Mouse (Mus musculus): Measurements from ENCODE around the gene Htra1. TPM values are rescaled to one million over a fixed set of nuclear protein-coding genes. Genes with fewer than 3 reads are reported as not detected.

Gene Htra1
- total and polyA plus RNA-seq, 3 experiments = not detected

DNA sequence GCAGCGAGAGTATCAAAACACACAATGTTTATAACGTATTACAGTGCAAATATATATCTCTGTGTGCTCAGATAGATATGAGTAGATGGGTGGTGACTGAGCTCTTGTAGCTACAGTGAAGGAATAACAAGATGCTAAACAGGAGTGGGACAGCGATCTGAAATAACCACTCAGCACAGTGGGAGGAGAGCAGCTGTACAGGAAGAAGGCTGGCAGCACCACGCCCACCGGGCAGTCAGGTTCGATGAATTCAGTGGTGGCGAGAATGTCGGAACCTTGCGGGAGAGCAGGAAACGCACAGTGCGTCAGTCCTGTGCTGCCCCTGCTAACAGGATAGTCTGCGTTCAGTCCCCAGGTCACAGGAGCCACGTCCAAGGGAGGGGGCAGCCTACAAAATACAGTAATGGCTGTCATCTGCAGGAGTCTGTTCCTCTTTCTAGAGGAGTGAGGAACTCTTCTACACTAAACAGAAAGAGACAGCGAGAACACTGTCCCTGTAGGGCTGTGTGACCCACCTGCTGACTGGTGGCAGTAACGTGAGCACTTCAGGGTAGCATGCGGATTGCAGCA, 32.3 kb upstream of the Htra1 start (continued):
- TF ChIP-seq JUND (IDR thresholded peaks at IDR 0.05; ENCODE audit: low read depth, low read length) = no peak
- TF ChIP-seq RAD21 (IDR thresholded peaks at IDR 0.05; ENCODE audit: low read depth, low read length) = no peak
- peak; percentile 64 for TF ChIP-seq HCFC1 (IDR thresholded peaks at IDR 0.05; ENCODE audit: low read depth, low read length)

DNA sequence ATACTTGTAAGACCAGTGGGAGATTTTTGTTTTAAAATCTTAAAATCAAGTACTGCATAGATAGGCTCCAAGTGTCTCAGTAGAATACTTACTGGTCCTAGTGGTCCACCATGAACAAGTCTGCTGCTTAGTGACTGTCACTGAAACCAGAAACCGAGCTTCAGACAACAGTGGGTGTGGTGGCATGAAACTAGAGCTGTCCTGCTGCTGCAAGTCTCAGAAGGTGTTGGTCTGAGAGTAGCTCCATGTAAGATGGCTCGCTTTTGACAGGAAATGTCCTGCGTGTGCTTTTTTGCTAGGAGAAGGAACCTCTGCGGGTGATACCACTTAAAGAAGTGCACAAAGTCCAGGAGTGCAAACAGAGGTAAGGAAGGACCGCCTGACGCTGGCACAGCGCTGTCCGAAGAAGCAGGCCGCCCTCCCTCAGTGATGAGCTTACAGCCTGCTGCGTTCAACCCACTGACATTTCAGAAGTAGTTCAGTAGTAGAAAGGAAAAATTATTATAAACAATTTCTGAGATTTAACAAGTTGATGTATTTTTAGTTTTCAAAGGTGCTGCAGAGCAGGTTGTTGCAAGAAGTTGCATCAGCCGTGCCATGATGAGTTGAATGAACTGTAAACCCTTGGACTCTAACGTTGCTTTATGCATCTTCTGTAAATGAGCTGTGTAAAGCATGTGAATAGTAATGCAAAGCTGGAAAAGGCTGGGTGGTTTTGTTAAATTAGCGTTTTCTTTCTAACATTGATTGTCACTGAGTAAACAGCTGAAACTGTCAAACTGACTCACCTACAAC, 31.1 kb upstream of the Htra1 start:
- H3K9me3 ChIP-seq (replicated peaks; ENCODE audit: insufficient read depth, low read length) = no peaks in the 10 kb centered on the region
- H3K4me1 ChIP-seq (ENCODE audit: control insufficient read depth in 1 of 2, insufficient read depth in 2 of 2, low read length in 2 of 2) = peaks cover 22 to 24% of the 10 kb centered on the region in 2 experiments
- DNase-seq (ENCODE audit: low read depth, low spot score) = peak; percentile 82
- peak overlapping the region; percentile 92 for H3K27ac ChIP-seq (ENCODE audit: control insufficient read depth, low read depth, low read length)
- peak overlapping the region; percentile 71 for H3K4me3 ChIP-seq (ENCODE audit: control insufficient read depth in 1 of 2, insufficient read depth in 1 of 2, low read depth in 2 of 2, low read length in 2 of 2)
- peaks cover 6 to 29% of the 10 kb centered on the region in 2 experiments for H3K36me3 ChIP-seq (ENCODE audit: control insufficient read depth in 1 of 2, insufficient read depth in 2 of 2, low read length in 2 of 2)
- H3K79me2 ChIP-seq (ENCODE audit: control insufficient read depth, insufficient read depth, low read length, poor library complexity) = peaks cover 6% of the 10 kb centered on the region
- H3K27me3 ChIP-seq (ENCODE audit: control insufficient read depth in 1 of 2, insufficient read depth in 2 of 2, low read length in 2 of 2) = no peaks in the 10 kb centered on the region
- H3K9ac ChIP-seq (ENCODE audit: control insufficient read depth, low read depth, low read length, poor library complexity, severe bottlenecking) = peak overlapping the region; percentile 76
- TF ChIP-seq RCOR1 (IDR thresholded peaks at IDR 0.05; ENCODE audit: low read depth, low read length) = no peak
- TF ChIP-seq POLR2AphosphoS5 (IDR thresholded peaks at IDR 0.05; ENCODE audit: borderline replicate concordance, low read depth, low read length) = no peak
- TF ChIP-seq USF2 (IDR thresholded peaks at IDR 0.05; ENCODE audit: borderline replicate concordance in 1 of 2, insufficient read depth in 1 of 2, low read depth in 1 of 2, low read length in 2 of 2) = no peak
- no peak for TF ChIP-seq ZC3H11A (IDR thresholded peaks at IDR 0.05; ENCODE audit: low read depth, low read length)
- no peak; the same call in 1 of the 2 replicates for TF ChIP-seq NELFE (IDR thresholded peaks at IDR 0.05; ENCODE audit: low read depth, low read length)
- TF ChIP-seq UBTF (IDR thresholded peaks at IDR 0.05; ENCODE audit: borderline replicate concordance, insufficient read depth, low read depth, low read length) = no peak
- TF ChIP-seq HCFC1 (IDR thresholded peaks at IDR 0.05; ENCODE audit: low read depth, low read length) = 0 out of 2 replicates have a peak, but pooled peaks have one; percentile 48
- TF ChIP-seq KAT2A (conservative IDR thresholded peaks at IDR 0.05; ENCODE audit: low read depth, low read length) = peak; percentile 39
- TF ChIP-seq MYC (IDR thresholded peaks at IDR 0.05; ENCODE audit: low read depth, low read length) = peak; percentile 84
- TF ChIP-seq BHLHE40 (IDR thresholded peaks at IDR 0.05; ENCODE audit: borderline replicate concordance, low read depth, low read length) = no peak
- no peak for TF ChIP-seq E2F4 (IDR thresholded peaks at IDR 0.05; ENCODE audit: borderline replicate concordance, low read depth, low read length)
- peak; percentile 77 for TF ChIP-seq SIN3A (IDR thresholded peaks at IDR 0.05; ENCODE audit: low read length)
- 0 out of 2 replicates have a peak, but pooled peaks have one; percentile 34 for TF ChIP-seq TCF12 (IDR thresholded peaks at IDR 0.05; ENCODE audit: low read depth, low read length)
- TF ChIP-seq MXI1 (IDR thresholded peaks at IDR 0.05; ENCODE audit: low read depth, low read length) = peak; percentile 33; the same call in 1 of the 2 replicates
- no peak for TF ChIP-seq NRF1 (IDR thresholded peaks at IDR 0.05; ENCODE audit: insufficient read depth, low read depth, low read length, poor library complexity, severe bottlenecking)
- TF ChIP-seq USF1 (IDR thresholded peaks at IDR 0.05; ENCODE audit: low read depth, low read length) = no peak
- TF ChIP-seq JUND (IDR thresholded peaks at IDR 0.05; ENCODE audit: low read depth, low read length) = no peak
- no peak for TF ChIP-seq ZNF384 (IDR thresholded peaks at IDR 0.05; ENCODE audit: low read depth, low read length)
- no peak for TF ChIP-seq MAZ (IDR thresholded peaks at IDR 0.05; ENCODE audit: low read depth, low read length)
- TF ChIP-seq POLR2A (IDR thresholded peaks at IDR 0.05; ENCODE audit: control insufficient read depth in 1 of 2, insufficient read depth in 1 of 2, low read depth in 1 of 2, low read length in 2 of 2, poor library complexity in 1 of 2) = no peak
- no peak for TF ChIP-seq MAFK (IDR thresholded peaks at IDR 0.05; ENCODE audit: borderline replicate concordance, low read depth, low read length)
- TF ChIP-seq EP300 (IDR thresholded peaks at IDR 0.05; ENCODE audit: low read depth in 1 of 2, low read length in 2 of 2) = peak; percentile 7 to 72; a peak in 2 of 4 replicates
- TF ChIP-seq ZKSCAN1 (IDR thresholded peaks at IDR 0.05; ENCODE audit: low read depth, low read length) = no peak
- no peak for TF ChIP-seq TAL1 (IDR thresholded peaks at IDR 0.05; ENCODE audit: low read length)
- TF ChIP-seq RAD21 (IDR thresholded peaks at IDR 0.05; ENCODE audit: low read depth, low read length) = no peak
- TF ChIP-seq GABPA (IDR thresholded peaks at IDR 0.05; ENCODE audit: low read depth, low read length) = no peak
- no peak for TF ChIP-seq SMC3 (IDR thresholded peaks at IDR 0.05; ENCODE audit: low read depth, low read length)
- TF ChIP-seq CHD1 (IDR thresholded peaks at IDR 0.05; ENCODE audit: low read depth, low read length) = no peak
- TF ChIP-seq MEF2A (IDR thresholded peaks at IDR 0.05; ENCODE audit: extremely low read depth, insufficient replicate concordance, low read depth, low read length, poor library complexity, severe bottlenecking) = peak; percentile 55; the same call in 1 of the 2 replicates
- TF ChIP-seq MAX (IDR thresholded peaks at IDR 0.05; ENCODE audit: low read length) = peak; percentile 47; the same call in 1 of the 2 replicates
- peak; percentile 33; the same call in 1 of the 2 replicates for TF ChIP-seq TBP (IDR thresholded peaks at IDR 0.05; ENCODE audit: low read depth, low read length)
